Mouse (Mus musculus): ENCODE measurements around the gene Ak4.

DNA sequence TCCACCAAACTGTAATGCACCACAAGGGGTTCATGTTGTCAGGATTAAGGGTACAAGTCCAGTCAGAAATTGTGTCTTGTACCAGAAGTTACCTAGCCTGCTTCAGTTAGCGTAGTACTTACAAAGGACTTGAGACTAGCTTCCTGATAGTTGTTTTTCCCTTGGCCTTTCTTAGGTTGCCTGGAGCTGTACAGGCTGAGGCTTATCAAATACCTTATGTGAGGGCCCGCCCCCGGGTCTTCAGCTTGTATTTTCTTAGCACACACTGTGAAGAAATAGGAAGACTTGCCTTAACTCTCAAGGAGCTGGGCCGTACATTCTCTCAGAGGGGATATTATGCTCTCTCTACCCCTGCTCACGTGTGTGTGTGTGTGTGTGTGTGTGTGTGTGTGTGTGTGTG is 4.5 kb downstream of the Ak4 start:
- no peak for TF ChIP-seq CTCF (IDR thresholded peaks at IDR 0.05; ENCODE audit: borderline replicate concordance, extremely low read depth, insufficient read depth, insufficient read length)
- no peak for TF ChIP-seq POLR2A (IDR thresholded peaks at IDR 0.05; ENCODE audit: borderline replicate concordance, extremely low read depth, insufficient read depth, insufficient read length, poor library complexity, severe bottlenecking)

Measured in brain, embryonic 14.5 days (tissue).